Mouse (Mus musculus) liver, embryonic 14.5 days (tissue): ENCODE measurements around the gene Ssh2. TPM values are rescaled to one million over a fixed set of nuclear protein-coding genes. Genes with fewer than 3 reads are reported as not detected.

Experiments used
- ATAC-seq: fragments of 200-750 bp; cut with Nextera tagmentation; 2 replicates; pipeline ENCODE4 v1.8.0; 2017; ENCODE audit warnings: moderate number of reproducible peaks, mild to moderate bottlenecking, moderate library complexity; ENCODE audit not compliant: insufficient read depth
- DNase-seq, 3 experiments: peaks; one replicate each; pipeline ENCODE4 v3.0.0-alpha.2; 2012 to 2013; ENCODE audit warnings: low read depth in 3 of 3, low spot score in 3 of 3
- H3K27ac ChIP-seq: fragments of 300-500 bp; sonication (generic); 2 replicates; pipeline ENCODE4 v1.5.1; 2014; ENCODE audit warnings: moderate library complexity, mild to moderate bottlenecking, control low read depth, inconsistent platforms
- H3K27me3 ChIP-seq: fragments of 300-500 bp; sonication (generic); 2 replicates; pipeline ENCODE4 v1.6.1; 2014; ENCODE audit warnings: mild to moderate bottlenecking, low read length, moderate library complexity; ENCODE audit not compliant: control insufficient read depth, insufficient read depth
- H3K36me3 ChIP-seq: fragments of 300-500 bp; sonication (generic); replicated peaks from 2 replicates; pipeline ENCODE4 v1.6.1; 2014; ENCODE audit warnings: low read depth; ENCODE audit not compliant: control insufficient read depth, insufficient read depth
- H3K4me1 ChIP-seq, 2 experiments: fragments of 200-500 bp in 1 of 2; fragments of 300-500 bp in 1 of 2; sonication (generic) in 1 of 2; replicated peaks; 2 replicates each; pipeline ENCODE4 v1.6.1; 2012 to 2014; ENCODE audit warnings: antibody characterized with exemption in 1 of 2, inconsistent platforms in 1 of 2, low read length in 1 of 2; ENCODE audit not compliant: control insufficient read depth in 2 of 2, insufficient read depth in 2 of 2
- H3K4me2 ChIP-seq: fragments of 300-500 bp; sonication (generic); 2 replicates; pipeline ENCODE4 v1.6.1; 2014; ENCODE audit warnings: low read depth, mild to moderate bottlenecking, control low read depth, moderate library complexity
- H3K4me3 ChIP-seq, 2 experiments: fragments of 200-500 bp in 1 of 2; fragments of 300-500 bp in 1 of 2; sonication (generic) in 1 of 2; 2 replicates each; pipeline ENCODE4 v1.5.1; 2012 to 2014; ENCODE audit warnings: low read depth in 2 of 2, low read length in 2 of 2, mild to moderate bottlenecking in 2 of 2, control low read depth in 1 of 2, inconsistent platforms in 1 of 2, moderate library complexity in 1 of 2; ENCODE audit not compliant: insufficient read depth in 1 of 2
- H3K9ac ChIP-seq: fragments of 300-500 bp; sonication (generic); replicated peaks from 2 replicates; pipeline ENCODE4 v1.6.1; 2014; ENCODE audit warnings: mild to moderate bottlenecking, control low read depth, moderate library complexity
- H3K9me3 ChIP-seq: fragments of 300-500 bp; sonication (generic); 2 replicates; pipeline ENCODE4 v1.6.1; 2016; ENCODE audit warnings: low read length, mixed read lengths; ENCODE audit not compliant: control insufficient read depth
- CTCF ChIP-seq: IDR thresholded peaks from 2 replicates; pipeline ENCODE4 v1.5.1; 2016; ENCODE audit warnings: antibody characterized with exemption, low read depth, control low read depth
- EP300 ChIP-seq: IDR thresholded peaks from 2 replicates; pipeline ENCODE4 v1.6.1; 2016; ENCODE audit warnings: antibody characterized with exemption, low read depth
- WGBS: fragments of 180-500 bp; shearing (Covaris S2); extraction: QIAGEN DNeasy Blood & Tissue Kit; methylation state at CpG from one replicate; pipeline ENCODE4 v1.1.7; 2014; ENCODE audit not compliant: insufficient replicate concordance; 5-methylcytosine and 5-hydroxymethylcytosine counted together
- polyA plus RNA-seq, 2 experiments: library from polyadenylated mRNA; depleted of rRNA in 1 of 2; stranded (reverse) in 1 of 2; unstranded in 1 of 2; fragments of >200 nt; fragmentation: Nextera tagmentation in 1 of 2; extraction: Ambion mirVana in 1 of 2; gene quantifications; 2 replicates each; pipeline versions ENCODE4 v1.2.1 to v1.2.3; 2012 to 2014

The Ssh2 gene
- polyA plus RNA-seq, 2 experiments, result 2.5 to 3.6 TPM

- DNase-seq (no peak), ATAC-seq (no peak)
- H3K36me3 ChIP-seq, result no peaks in the 10 kb centered on the region
- TF ChIP-seq EP300, result no peak
- no peak for TF ChIP-seq CTCF
- no peaks in the 10 kb centered on the region for H3K27me3 ChIP-seq
- no peaks in the 10 kb centered on the region for H3K4me1 ChIP-seq
- no peaks in the 10 kb centered on the region for H3K9me3 ChIP-seq
- no peak overlapping the region for H3K9ac ChIP-seq
- WGBS, result 9% methylated on average over 1 of the region's 1 CpGs
- no peak overlapping the region for H3K4me2 ChIP-seq
- no peak overlapping the region for H3K4me3 ChIP-seq
- no peak overlapping the region for H3K27ac ChIP-seq
Measured at GRCm38 (mm10) chr11:77321214-77321613, 105.1 kb downstream of the Ssh2 start.

- Histone ChIP-seq H3K27me3 (no peaks in the 10 kb centered on the region), H3K4me1 (no peaks in the 10 kb centered on the region; a peak in 1 of 4 replicates), H3K36me3 (no peaks in the 10 kb centered on the region), H3K9me3 (no peaks in the 10 kb centered on the region), H3K27ac (no peak overlapping the region), H3K9ac (no peak overlapping the region), H3K4me2 (no peak overlapping the region), H3K4me3 (no peak overlapping the region)
- TF ChIP-seq CTCF, result no peak
- no peak for TF ChIP-seq EP300
- DNase-seq, result no peak
- no peak for ATAC-seq
- WGBS, result 70% methylated on average over 2 of the region's 2 CpGs
Measured at GRCm38 (mm10) chr11:77330529-77330928, 114.4 kb downstream of the Ssh2 start.

GRCm38 (mm10) chr11:77347273-77347672 lies 131.2 kb downstream of the Ssh2 start:
- DNase-seq (no peak), ATAC-seq (no peak)
- Histone ChIP-seq H3K4me1 (peaks cover 7% of the 10 kb centered on the region in 2 experiments), H3K27ac (no peak overlapping the region), H3K9me3 (no peaks in the 10 kb centered on the region), H3K9ac (no peak overlapping the region), H3K27me3 (no peaks in the 10 kb centered on the region), H3K4me2 (peak overlapping the region; percentile 82), H3K36me3 (no peaks in the 10 kb centered on the region), H3K4me3 (no peak overlapping the region)
- 70% methylated on average over 4 of the region's 4 CpGs for WGBS
- TF ChIP-seq EP300 (no peak), CTCF (no peak)

GRCm38 (mm10) chr11:77348142-77348741 lies 132.2 kb downstream of the Ssh2 start:
- Histone ChIP-seq H3K27me3 (no peaks in the 10 kb centered on the region), H3K4me2 (peak overlapping the region; percentile 82), H3K36me3 (no peaks in the 10 kb centered on the region), H3K4me1 (peaks cover 7% of the 10 kb centered on the region in 2 experiments), H3K27ac (no peak overlapping the region), H3K9ac (peak overlapping the region; percentile 49), H3K9me3 (no peaks in the 10 kb centered on the region), H3K4me3 (peak overlapping the region; percentile 61 to 81)
- under 1% methylated on average over 54 of the region's 54 CpGs for WGBS
- DNase-seq (peak; percentile 61 to 71 (median 63)), ATAC-seq (peak; percentile 100)
- no peak for TF ChIP-seq EP300
- TF ChIP-seq CTCF, result no peak

- H3K36me3 ChIP-seq, result no peaks in the 10 kb centered on the region
- H3K4me1 ChIP-seq, result peaks cover 7% of the 10 kb centered on the region in 2 experiments
- H3K9me3 ChIP-seq, result no peaks in the 10 kb centered on the region
- H3K4me3 ChIP-seq, result peak overlapping the region; percentile 61 to 81
- DNase-seq, result no peak
- ATAC-seq, result no peak
- no peak overlapping the region for H3K27ac ChIP-seq
- peak overlapping the region; percentile 49 for H3K9ac ChIP-seq
- peak overlapping the region; percentile 82 for H3K4me2 ChIP-seq
- no peaks in the 10 kb centered on the region for H3K27me3 ChIP-seq
- 11% methylated on average over 6 of the region's 6 CpGs for WGBS
- TF ChIP-seq CTCF (no peak), EP300 (no peak)
Measured at GRCm38 (mm10) chr11:77348985-77349384, 132.9 kb downstream of the Ssh2 start.
